Mouse (Mus musculus) mesoderm, embryonic 11.5 days (tissue): ENCODE measurements around the gene Hsd11b1.
"Not testable (repeated sequence)": the region's sequence is repeated elsewhere in the genome, so short reads cannot be mapped to it uniquely, and the experiment has no call there.

ENCODE experiments used
- DNase-seq: peaks from one replicate; pipeline ENCODE4 v3.0.0-alpha.2; 2012; ENCODE audit warnings: low read depth, low spot score

The Hsd11b1 gene

DNA sequence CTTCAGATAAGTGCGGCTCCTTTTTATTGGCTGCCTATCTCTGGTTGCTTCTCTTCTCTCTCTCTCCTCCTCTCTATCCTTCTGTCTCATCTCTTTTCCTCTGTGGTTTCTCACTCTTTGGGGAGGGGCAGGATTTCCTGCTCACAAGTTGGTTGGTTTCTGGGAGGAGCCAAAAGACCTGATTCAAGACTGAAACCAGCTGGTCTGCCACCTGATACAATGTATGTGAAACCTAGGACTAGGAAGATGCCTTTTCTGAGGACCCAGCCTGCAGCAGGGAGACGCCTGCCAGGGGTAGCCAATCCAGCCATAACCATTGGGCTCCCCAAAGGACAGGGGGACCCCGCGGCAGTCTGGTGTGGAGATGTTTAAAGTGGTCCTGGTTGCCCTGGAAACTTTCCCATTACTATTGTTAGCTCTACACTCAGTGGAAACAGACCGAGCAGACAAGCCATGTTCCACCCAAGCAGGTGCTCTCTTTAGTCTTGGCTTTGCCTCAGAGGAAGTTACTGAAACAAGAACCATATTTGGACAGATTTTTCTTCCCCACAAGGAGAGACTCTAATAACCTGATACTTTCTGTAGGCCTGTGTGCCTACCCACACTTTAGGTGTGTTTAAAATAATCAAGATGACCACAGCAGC is at the start of gene Hsd11b1:
TSS of gene Hsd11b1 (minus strand) at position 121 of the 644 bp plus-strand sequence.
- DNase-seq: no peak

DNA sequence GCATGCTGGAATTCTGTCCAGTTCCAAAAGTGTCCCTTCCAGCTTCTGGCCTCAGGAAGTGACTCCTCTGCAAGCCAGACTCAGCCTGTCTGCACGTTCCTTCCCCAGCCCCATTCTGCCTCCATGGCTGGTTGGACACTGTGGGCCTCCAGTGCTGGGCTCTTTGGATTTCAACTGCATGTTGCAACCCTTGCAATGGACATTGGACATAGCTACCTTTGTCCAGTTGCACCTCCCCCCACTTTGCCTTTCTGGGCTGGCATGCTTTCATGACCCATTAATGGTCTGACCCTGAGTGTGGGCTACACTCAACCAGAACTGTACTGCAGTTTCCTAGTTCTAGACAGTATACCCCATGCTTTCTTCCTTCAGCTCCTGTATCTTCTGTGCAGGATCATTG is 47.7 kb upstream of the Hsd11b1 start:
- no peak for DNase-seq

DNA sequence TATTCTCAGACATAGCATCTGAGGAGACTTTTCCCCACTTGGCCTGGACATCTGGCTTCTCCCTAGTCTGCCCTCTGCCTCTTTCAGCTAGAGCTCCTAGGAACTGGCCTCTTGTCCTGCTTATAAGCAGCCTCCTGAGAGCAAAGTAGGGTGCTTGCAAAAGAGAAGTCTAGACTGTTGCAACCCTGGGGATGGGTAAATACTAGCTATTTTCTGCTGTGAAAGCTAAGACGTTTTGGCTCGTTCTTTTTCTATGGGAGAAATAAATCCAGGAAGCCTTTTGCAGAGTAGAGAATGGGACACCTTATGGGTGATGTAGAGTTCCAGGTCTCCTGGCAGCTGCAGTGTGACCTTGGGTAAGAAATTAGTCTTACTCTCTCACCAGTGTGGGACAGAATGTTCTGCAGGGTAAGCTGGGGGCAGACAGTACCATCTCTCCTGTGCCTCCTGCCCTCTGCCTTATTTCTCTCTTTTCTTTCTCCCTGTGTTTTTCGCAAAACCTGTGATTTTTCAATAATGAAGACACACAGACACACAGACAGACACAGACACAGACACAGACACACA is 46.7 kb upstream of the Hsd11b1 start:
- no peak for DNase-seq

DNA sequence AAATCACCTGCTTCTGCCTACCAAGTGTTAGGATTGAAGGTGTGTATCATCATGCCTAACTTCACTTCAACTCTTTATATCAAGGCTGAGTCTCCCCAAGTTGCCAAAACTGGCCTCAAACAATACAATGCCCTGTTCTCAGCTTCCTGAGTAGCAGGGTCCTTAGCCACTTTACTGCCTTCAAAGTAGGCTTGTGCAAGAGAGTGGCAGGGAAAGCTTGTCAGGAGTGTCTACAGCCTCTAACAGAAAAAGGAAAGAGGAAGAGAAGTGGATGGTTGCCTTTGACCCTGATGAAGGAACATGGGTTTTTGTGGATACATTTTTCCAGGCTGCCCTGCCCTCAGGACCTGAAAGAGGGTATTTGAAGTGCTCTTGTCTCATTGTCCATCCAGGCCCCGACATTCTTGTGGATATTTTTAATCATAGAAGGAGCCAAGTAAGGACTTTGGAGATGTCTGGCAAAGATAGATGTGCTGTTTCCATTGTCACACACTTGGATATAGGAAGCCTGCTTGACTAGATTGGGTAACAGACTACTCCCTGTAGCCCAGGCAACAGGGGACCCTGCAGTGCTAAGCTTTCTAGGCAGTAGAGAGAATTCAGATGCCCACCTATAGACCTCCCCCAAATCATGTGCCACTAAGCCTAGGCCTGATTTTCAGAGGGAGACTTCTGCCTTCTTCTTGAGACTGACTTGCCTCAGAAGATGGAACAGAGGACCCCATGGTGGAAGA is 46.1 kb upstream of the Hsd11b1 start:
- DNase-seq: no peak

DNA sequence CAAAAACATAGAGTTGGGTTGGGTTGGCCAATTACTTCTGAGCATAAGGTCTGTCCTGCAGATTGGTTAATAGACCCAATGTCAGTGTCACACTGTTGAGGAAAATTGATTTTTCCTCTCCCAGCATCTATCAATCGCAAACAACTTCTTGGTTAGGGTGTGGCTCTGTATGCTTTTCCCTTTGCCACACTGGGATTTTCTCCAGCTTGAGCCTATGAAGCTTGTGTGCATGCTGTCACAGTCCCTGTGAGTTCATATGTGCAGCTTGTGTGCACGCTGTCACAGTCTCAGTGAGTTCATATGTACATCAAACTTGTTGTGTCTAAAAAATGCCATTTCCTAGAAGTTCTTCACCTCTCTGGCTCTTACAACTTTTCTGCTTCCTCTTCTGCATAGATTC is 43.0 kb upstream of the Hsd11b1 start:
- DNase-seq: no peak

DNA sequence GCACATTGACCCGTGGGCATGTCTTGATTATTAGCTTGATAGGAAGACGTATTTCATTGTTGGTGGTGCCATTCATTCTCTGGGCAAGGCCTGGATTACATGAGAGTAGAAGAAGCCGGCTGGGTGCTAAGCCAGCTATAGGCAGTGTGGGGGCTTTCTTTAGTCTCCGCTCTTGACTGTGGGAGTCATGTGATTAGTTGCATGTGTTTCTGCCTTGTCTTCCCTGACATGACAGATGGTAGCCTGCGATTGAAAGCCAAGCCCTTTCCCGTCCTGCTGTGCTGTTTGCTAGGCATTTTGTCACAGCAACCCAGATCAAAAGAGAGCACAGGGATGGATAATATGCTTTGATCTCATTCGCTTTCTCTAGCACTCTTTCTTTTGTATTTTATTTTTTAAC is 41.5 kb upstream of the Hsd11b1 start:
- peak; percentile 59 for DNase-seq

DNA sequence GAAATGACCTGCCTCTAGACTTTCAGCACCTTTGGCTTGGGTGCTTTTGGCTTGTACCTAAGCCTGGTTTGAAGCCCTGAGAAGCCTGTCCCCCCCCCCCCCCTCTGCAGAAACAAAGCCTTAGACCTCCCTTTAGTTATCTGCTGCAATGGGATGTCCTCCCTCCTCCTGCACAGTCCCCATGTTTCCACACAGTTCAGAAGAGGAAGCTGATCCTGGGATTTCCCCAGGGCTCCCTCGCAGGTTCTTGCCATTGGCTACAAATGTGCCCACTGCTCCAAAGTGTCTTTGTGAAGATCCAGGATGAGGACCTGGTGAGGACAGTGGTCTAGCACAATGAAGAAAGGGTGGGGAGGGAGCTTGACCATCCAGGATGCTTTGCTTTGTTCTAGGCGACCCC is 39.2 kb upstream of the Hsd11b1 start:
- no peak for DNase-seq

DNA sequence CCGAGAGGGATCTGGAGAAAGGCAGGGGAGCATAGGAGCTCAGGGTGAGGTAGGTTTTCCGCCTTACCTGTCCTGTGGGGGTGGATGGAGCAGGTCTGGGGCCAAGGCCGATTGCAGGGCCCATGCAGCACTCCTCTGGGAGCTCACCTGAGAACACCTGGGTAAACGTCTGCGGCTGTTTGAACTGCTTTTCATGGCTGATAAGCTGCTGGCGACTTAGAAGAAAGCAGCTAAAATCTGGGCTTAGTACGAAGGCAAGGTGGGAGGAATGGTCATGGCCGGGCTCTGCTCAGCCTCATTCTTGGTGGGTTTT is 38.2 kb upstream of the Hsd11b1 start:
- no peak for DNase-seq

DNA sequence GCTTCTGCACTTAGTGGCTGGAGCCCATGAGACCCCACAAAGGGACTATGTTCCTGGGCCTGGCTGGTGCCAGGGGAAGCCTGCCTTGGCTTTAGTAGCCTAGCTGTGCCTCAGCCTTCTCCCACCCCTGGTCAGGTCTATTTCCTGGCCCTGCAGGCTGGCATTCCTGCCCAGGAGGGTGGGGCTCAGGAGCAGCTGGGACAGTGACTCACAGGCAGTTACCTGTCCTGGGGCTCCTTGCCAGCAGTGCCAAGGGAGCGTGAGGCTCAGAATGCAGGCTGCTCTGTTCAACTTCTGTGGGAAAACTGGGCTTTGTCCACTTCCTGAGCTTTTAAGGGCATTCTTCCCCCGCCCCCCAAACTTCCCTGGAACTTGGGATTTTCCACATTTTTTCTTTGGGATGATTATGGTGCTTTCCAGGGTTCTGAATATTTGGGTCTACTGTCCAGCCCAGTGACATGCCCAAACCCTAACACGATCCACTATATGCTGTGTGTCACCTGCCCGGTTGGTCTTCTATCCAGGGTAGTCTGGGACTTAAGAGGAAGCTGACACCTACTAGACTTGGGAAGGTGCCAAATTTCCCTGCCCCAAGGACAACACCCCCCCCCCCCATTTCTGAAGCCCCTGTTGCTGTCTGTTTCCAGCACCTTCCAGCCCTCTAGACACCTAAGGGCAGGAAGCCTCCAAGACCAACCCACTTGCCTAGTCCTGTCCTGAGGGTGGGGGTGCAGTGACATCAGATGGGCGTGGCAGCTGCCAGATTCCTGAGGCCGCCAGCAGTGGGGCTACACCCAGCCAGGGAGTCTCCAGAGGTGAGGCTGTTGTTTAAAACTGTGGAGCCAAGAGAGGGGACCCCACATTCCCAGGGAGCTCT is 37.6 kb upstream of the Hsd11b1 start:
- DNase-seq: no peak

DNA sequence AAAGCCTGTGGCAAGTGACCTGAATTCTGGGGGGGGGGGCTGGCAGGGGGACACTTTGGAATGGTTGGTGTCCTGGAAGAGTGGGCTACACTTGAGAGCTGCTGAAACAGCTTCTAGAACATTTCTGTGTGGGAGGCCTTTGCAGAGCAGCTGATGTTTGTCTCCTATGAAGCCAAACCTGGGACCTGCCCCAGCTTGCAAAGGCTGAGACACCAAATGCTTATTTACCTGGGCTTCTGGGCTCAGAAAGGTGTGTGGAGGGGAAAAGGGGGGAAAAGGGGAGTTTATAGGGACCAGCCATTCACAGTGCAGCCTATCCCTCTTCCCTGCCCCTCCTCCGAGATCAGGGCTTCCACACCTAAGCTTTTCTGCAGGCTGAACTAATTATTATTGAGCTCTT is 36.1 kb upstream of the Hsd11b1 start:
- DNase-seq: no peak

DNA sequence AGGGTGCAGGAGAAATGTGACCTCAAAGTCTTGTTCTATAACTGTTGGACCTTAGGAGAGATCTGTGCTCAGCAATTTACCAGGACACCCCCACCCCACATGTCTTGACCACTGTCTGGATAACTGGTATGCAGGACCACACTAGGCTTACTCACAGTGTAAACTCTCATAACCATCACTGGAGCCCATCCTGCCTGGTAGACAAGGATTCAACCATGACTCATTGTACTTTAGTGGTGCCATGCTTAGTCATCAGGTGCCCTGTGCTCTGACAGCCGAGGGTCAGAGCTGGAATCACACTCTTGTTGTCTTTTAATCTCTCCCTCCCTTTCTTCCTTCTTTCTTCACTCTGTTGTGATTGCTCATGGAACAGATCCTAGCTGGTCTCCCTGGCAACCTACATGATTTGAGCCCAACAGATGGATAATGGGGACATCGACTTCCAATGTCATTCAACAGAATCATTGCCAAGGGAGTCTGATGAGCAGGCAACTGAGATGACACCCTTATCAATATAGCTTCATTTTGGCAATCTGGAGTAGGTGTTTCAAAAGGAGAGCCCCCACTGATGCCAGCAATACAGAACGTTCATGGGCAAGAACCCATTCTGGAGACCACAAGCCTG is 34.4 kb upstream of the Hsd11b1 start:
- no peak for DNase-seq

DNA sequence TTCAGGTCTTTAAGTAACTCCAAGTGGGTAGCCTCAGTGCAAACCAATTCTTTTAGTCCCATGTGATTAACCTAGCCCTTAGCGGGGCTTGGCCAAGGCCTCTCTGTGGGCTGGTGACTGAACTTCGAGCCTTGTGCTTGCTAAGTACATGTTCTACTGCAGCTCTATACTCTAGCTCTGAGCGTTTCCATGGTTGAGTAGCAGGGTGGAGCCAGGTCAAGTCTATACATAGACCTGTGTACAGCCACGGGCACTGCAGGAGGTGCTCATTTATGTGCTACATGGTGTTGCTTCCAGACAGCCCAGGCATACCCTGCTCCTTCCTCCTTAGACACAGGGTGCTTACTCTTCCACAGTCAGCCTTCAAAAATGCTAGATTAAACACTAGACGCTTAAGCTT is 32.0 kb upstream of the Hsd11b1 start:
- no peak for DNase-seq

DNA sequence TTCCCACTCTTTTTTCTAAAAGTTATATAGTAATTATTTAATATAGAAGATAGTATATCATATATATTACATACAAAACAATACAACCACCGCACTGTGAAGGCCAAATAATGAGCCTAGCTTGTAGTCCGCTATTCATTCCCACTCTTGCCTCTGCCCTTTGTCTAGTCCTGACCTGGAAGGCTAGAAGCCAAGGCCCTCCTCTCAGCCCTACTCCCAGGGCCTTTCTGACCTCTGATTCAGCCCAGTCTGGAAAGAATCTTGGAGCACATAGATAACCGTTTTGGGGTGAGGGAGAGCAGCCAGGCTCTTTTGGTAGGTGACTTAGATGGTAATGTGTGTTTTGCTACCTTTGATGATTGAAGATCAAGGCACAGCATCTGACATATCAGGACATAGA is 30.1 kb upstream of the Hsd11b1 start:
- no peak for DNase-seq

DNA sequence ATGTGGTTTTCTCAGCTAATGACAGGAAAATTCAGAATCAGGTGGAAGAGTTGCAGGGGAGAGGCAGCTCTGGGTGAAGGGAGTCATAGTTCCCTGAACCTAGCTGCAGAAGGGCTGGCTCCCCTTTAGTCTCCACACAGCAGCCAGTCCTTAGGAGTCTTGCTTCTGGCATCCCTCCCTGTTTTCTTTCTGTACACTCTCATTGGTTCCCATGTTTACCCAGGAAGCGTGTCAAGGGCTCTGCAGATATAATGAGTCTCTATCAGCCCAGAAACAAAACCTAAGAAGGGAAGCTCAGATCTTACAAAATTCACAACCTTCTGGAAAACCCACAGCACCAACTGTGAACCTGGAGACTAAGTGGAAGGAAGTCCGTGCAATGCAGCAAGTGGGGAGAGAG is 29.2 kb upstream of the Hsd11b1 start:
- no peak for DNase-seq

DNA sequence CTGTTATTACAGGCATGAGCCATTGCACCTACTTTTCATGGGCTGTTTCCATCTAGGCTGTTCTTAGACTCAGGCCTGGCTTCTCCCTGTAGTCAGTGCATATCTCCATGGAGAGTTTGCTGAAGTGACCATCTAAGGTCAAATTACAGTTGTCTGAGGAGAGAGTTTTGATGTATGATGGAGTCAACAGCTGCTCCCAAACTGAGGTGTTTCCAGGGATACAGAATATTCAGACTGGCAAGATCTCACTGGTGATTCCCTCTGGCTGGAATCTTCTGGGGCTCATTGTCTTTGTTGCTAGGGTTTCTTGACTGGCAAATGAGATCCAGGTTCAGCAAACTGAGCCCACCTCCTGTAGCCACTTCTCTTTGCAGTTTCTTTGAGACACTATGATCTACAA is 26.8 kb upstream of the Hsd11b1 start:
- no peak for DNase-seq

DNA sequence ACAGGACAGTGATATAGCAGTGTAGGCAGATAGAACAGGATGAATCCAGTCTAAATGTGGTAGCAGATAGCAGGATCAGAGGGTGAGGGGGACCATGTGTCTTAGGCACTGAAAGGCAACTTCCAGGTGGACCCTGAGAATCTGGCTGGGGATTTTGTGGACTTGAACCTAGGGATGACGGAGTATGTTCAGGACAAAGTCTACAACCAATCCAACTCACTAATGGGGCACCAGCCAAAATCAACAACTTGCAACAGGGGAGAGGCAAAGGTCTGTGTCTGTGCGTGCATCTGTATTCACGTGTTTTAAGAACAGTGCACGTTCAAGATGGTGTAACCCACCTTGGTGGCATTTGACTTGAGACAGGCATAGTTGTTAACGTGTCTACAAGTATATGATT is 26.0 kb upstream of the Hsd11b1 start:
- DNase-seq: no peak

DNA sequence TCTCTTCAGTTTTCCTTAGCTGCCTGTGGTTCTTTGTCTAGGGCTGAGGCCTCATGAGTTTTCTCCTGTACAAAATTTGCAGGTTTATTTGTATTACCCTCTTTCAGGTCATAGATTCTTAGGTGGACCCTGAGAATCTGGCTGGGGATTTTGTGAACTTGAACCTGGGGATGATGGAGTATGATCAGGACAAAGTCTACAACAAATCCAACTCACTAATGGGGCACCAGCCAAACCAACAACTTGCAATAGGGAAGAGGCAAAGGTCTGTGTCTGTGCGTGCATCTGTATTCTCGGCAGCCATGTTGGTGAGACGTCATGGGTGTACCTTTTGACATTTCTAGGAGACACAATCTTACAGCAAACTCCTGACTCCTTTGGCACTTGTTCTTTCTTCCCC is 25.2 kb upstream of the Hsd11b1 start:
- DNase-seq: no peak

DNA sequence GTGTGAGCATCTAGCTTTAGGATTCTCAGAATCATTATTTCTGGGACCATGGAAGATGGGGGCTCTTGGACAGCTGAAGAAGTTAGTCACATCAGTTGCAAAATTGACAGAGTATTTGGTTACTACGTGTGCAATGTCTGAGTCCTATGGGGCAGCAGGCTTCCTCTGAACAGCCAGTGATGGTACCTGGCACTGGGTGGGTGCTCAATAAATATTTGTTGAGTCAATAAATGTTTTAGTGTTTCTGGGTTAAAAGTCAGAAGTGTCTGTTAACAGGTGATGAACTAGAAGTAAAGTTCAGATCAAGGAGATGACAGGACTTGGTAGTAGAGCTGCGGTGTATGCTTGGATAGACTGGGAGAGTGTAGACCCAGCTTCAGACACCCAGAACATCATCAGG is 23.7 kb upstream of the Hsd11b1 start:
- DNase-seq: no peak

DNA sequence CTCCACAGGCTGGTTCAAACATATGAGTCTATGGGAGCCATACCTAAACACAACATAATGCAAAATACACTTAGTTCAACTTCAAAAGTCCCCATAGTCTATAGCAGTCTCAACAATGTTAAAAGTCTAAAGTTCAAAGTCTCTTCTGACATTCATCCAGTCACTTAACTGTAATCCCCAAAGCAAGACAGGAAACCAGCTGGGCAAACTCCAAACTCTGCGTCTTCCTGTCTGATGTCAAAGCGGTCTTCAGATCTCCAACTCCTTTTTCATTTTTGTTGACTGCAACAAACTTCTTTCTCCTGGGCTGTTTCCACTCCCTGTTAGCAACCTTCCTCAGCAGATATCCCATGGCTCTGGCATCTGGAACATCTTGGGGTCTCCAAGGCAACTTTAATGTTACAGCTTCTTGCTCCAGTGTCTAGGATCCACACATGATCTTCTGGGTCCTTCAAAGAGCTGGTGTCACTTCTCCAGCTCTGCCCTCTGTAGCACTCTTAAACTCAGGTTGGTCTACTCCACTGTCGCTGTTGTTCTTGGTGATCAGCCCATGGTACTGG is 22.0 kb upstream of the Hsd11b1 start:
- not testable (repeated sequence) for DNase-seq

DNA sequence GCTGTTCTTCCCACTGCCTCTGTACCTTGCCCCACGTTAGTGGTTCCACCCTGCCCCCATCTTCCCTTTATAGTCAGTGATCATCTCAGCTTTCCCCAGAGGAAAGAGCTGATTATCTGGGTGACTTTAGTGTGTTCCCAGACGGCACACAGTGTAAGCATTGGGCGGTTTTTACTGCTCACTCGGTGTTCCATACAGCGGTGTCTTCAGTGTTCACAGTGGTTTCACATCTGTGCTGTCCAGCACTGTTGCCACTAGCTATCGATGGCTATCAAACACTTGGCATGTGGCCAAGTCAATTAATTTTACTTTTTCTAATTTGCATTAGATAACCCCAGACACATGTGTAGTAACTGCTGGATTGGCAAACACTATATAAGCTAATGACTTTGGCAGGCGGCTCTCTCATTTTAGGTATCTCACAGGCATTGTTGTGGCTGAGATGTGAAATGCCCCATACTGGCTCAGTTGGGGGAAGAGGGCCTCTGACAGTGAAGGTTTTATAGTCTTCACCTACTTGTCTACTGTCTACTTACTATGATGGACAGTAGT is 20.4 kb upstream of the Hsd11b1 start:
- no peak for DNase-seq

DNA sequence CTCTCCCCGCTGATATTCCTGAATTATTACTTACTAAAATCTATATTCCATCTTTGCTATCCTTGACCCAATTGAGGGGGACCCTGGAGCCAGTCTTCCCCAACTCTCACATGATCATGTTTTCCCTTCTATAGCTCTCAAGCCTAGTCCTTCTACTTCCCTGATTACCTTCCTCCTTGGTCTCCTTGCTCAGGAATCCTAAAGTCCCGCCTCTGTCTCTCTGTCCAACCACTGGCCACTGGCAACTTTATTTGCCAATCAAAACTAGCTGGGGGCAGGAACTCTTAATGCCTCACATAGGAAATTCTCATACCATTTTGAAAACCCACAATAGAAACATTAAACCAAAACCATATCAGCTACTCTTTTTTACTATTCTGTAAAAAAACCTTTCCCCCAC is 17.5 kb upstream of the Hsd11b1 start:
- no peak for DNase-seq
